Mouse (Mus musculus) liver, embryonic 16.5 days (tissue): ENCODE measurements around the gene Asb13. TPM values are rescaled to one million over a fixed set of nuclear protein-coding genes. Genes with fewer than 3 reads are reported as not detected.

Experiments
- ATAC-seq: fragments of 200-750 bp; cut with Nextera tagmentation; 2 replicates; pipeline ENCODE4 v1.8.0; 2017; ENCODE audit warnings: low read depth, mild to moderate bottlenecking, moderate number of reproducible peaks, moderate library complexity
- H3K27ac ChIP-seq: fragments of 300-500 bp; sonication (generic); 2 replicates; pipeline ENCODE4 v1.5.1; 2014; ENCODE audit warnings: mild to moderate bottlenecking, low read length
- H3K27me3 ChIP-seq: fragments of 300-500 bp; sonication (generic); 2 replicates; pipeline ENCODE4 v1.6.1; 2014; ENCODE audit warnings: low read depth, low read length, mixed read lengths; ENCODE audit not compliant: control insufficient read depth, insufficient read depth
- H3K36me3 ChIP-seq: fragments of 300-500 bp; sonication (generic); 2 replicates; pipeline ENCODE4 v1.6.1; 2014; ENCODE audit warnings: mild to moderate bottlenecking; ENCODE audit not compliant: control insufficient read depth, insufficient read depth
- H3K4me1 ChIP-seq: fragments of 300-500 bp; sonication (generic); 2 replicates; pipeline ENCODE4 v1.6.1; 2014; ENCODE audit warnings: low read depth, low read length, mixed read lengths; ENCODE audit not compliant: control insufficient read depth
- H3K4me2 ChIP-seq: fragments of 300-500 bp; sonication (generic); 2 replicates; pipeline ENCODE4 v1.6.1; 2014; ENCODE audit warnings: low read depth, low read length, mixed read lengths
- H3K4me3 ChIP-seq: fragments of 300-500 bp; sonication (generic); 2 replicates; pipeline ENCODE4 v1.5.1; 2014; ENCODE audit warnings: low read depth, mild to moderate bottlenecking, low read length
- H3K9ac ChIP-seq: fragments of 300-500 bp; sonication (generic); 2 replicates; pipeline ENCODE4 v1.6.1; 2014; ENCODE audit warnings: low read depth, low read length
- H3K9me3 ChIP-seq: fragments of 300-500 bp; sonication (generic); replicated peaks from 2 replicates; pipeline ENCODE4 v1.6.1; 2016; ENCODE audit warnings: low read length; ENCODE audit not compliant: control insufficient read depth
- WGBS: fragments of 180-500 bp; shearing (Covaris S2); extraction: QIAGEN DNeasy Blood & Tissue Kit; methylation state at CpG from one replicate; pipeline ENCODE4 v1.1.7; 2014; ENCODE audit not compliant: insufficient replicate concordance; 5-methylcytosine and 5-hydroxymethylcytosine counted together
- polyA plus RNA-seq: library from polyadenylated mRNA; unstranded; fragments of >200 nt; fragmentation: Nextera tagmentation; extraction: Ambion mirVana; gene quantifications from 2 replicates; pipeline ENCODE4 v1.2.1, GENCODE M21; 2015

The Asb13 gene
- polyA plus RNA-seq, 1 experiment from 2014 or later = 5.3 TPM

DNA sequence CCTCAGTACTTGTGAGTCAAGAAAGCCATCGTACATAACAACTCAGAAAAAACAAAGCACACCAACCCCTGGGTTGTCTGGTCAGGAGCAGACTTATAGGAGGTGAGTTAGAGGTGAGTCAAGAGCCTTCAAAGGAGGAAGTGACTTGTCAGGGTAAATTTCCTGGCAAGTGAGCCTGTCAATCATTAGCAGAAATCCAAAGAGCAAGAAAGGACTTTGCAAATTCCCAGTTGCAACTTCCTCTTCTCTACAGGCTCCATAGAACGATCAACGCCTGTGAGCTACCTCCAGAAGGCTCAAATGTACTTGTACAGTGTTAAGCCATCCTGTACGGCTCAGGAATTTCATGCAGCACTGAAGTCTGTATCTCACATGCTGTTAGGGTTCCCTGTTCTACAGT, 66.9 kb downstream of the Asb13 start:
- Histone ChIP-seq H3K36me3 (no peaks in the 10 kb centered on the region), H3K9me3 (no peaks in the 10 kb centered on the region), H3K9ac (no peak overlapping the region), H3K4me3 (no peak overlapping the region), H3K4me1 (no peaks in the 10 kb centered on the region), H3K27ac (no peak overlapping the region), H3K4me2 (no peak overlapping the region), H3K27me3 (no peaks in the 10 kb centered on the region)
- no peak for ATAC-seq
- 24% methylated on average over 4 of the region's 4 CpGs for WGBS

Other genes with a start within 250 kb of the Asb13 start
- gene Gdi2, start 96.0 kb upstream of the Asb13 start, polyA plus RNA-seq = 150 and 152 TPM in 2 replicates
- 2.9 and 3.2 TPM in 2 replicates for gene Fam208b, start 22.9 kb upstream of the Asb13 start, polyA plus RNA-seq
- gene Calml3, start 170.3 kb downstream of the Asb13 start, polyA plus RNA-seq = not detected in 2 replicates
- gene Calm4, start 203.7 kb downstream of the Asb13 start, polyA plus RNA-seq = not detected in 2 replicates
- gene Calm5, start 220.1 kb downstream of the Asb13 start, polyA plus RNA-seq = not detected in 2 replicates